Mouse (Mus musculus): ENCODE measurements around the gene Lrrc2. TPM values are rescaled to one million over a fixed set of nuclear protein-coding genes. Genes with fewer than 3 reads are reported as not detected.

Gene Lrrc2
- total RNA-seq, 2 experiments from 2014 or later = 23.7 to 24.1 TPM

DNA sequence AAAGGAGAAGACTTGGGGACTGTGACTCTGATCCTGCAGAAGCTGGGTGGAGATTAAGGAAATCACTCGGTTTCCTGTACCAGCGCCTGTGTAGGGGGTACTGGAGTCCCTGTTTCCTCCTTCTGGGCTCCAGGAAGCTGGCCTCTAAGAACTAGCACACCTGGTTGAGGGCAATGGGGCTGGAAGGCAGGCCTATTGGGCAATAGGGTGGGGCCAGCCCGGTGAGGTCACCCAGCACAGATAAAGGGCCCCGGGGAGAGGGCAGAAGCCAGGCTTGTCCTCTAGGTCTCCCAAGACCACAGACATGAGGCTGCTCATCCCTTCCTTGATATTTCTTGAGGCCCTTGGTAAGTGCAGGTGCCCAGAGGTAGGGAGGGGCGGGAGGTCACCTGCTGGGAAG, 67.7 kb downstream of the Lrrc2 start, which contains the start of gene Ltf:
TSS of gene Ltf (plus strand) at position 250 of the 400 bp plus-strand sequence.
- intact Hi-C loops (cut with DNase I; ENCODE audit: low total_unique reads) = no loop called here
- DNase-seq = no peak

DNA sequence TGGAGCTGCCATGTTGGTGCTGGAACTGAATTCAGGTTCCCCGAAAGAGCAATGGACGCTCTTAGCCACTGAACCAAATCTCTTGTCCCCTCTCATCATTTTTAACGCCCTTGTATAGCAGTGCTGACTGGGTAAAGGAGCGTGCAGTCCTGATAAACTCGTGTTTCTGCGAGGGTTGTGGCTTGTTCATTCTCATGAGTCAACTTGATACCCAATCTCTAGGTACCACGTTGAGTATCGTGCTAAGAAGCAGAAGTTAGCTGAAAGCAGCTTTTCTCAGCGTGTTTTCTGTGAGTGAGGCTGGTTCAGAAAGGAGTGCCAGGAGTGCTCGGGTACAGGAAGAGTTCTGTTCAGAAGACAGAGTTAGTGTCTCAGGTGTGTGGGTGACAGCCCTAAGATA, 75.4 kb downstream of the Lrrc2 start:
- no peak for DNase-seq
- intact Hi-C loops (cut with DNase I; ENCODE audit: low total_unique reads) = no loop called here

Small RNA genes lying within 50 kb of the gene (microRNA-seq; reads per million reads assigned to microRNA genes)
- gene Gm24269 = 0 reads per million in 2 experiments

Other genes starting within 250 kb of the Lrrc2 start
- gene Myl3, start 209.7 kb upstream of the Lrrc2 start, total RNA-seq (2021) = 100 to 1,000 TPM; 358 to 691 TPM
- 1 to 10 TPM; 2.7 to 4.3 TPM for gene Pth1r, start 204.4 kb upstream of the Lrrc2 start, total RNA-seq (2021)
- gene Prss42, start 153.4 kb upstream of the Lrrc2 start, total RNA-seq (2021) = not detected
- gene Prss44, start 137.6 kb upstream of the Lrrc2 start, total RNA-seq (2021) = not detected
- gene Prss43, start 124.9 kb upstream of the Lrrc2 start, total RNA-seq (2021) = not detected
- gene Prss45, start 117.0 kb upstream of the Lrrc2 start, total RNA-seq (2021) = not detected
- gene Prss46, start 107.0 kb upstream of the Lrrc2 start, total RNA-seq (2021) = not detected
- gene Prss50, start 93.6 kb upstream of the Lrrc2 start, total RNA-seq (2021) = not detected
- 1 to 10 TPM; 4.0 to 9.5 TPM for gene Als2cl, start 71.7 kb upstream of the Lrrc2 start, total RNA-seq (2021)
- gene Tmie, start 71.4 kb upstream of the Lrrc2 start, total RNA-seq (2021) = under 1 TPM; 0.55 to 0.62 TPM
- 1 to 10 TPM in 1 of 2 experiments, under 1 TPM in 1; 0.78 to 2.6 TPM for gene Fam240a, start 34.7 kb upstream of the Lrrc2 start, total RNA-seq (2021)
- not detected for gene Tdgf1, start 5.4 kb upstream of the Lrrc2 start, total RNA-seq (2021)
- 1 to 10 TPM; 1.2 to 1.3 TPM for gene Rtp3, start 39.0 kb downstream of the Lrrc2 start, total RNA-seq (2021)
- gene Ltf, start 67.7 kb downstream of the Lrrc2 start, total RNA-seq (2021) = under 1 TPM; 0.24 to 0.27 TPM
- 1 to 10 TPM; 3.5 to 3.6 TPM for gene Ccrl2, start 106.0 kb downstream of the Lrrc2 start, total RNA-seq (2021)
- gene Lrrfip2, start 166.0 kb downstream of the Lrrc2 start, total RNA-seq (2021) = 10 to 100 TPM; 60.2 to 63.7 TPM

All from gastrocnemius, postnatal 14 days (tissue).